Mouse (Mus musculus) right cerebral cortex, postnatal 36 days (tissue): ENCODE results near the gene Gm973.
A peak's percentile ranks its signal among the peaks of the same experiment; 100 is the strongest.

Experiments used
- DNase-seq, 2 experiments: peaks; one replicate each; pipeline ENCODE4 v3.0.0; 2022; ENCODE audit warnings: low spot score in 2 of 2, mixed read lengths in 1 of 2

The Gm973 gene

GRCm38 (mm10) chr1:59542231-59542630 is 26.2 kb downstream of the Gm973 start:
- no peak for DNase-seq

- DNase-seq, result no peak
Observed at GRCm38 (mm10) chr1:59543911-59544310, 27.8 kb downstream of the Gm973 start.

GRCm38 (mm10) chr1:59548486-59548885 is 32.4 kb downstream of the Gm973 start:
- DNase-seq, result no peak

GRCm38 (mm10) chr1:59549036-59549675 is 33.1 kb downstream of the Gm973 start:
- no peak for DNase-seq

GRCm38 (mm10) chr1:59550227-59550626 is 34.2 kb downstream of the Gm973 start:
- DNase-seq, result no peak

GRCm38 (mm10) chr1:59550996-59551395 is 34.9 kb downstream of the Gm973 start:
- no peak for DNase-seq

GRCm38 (mm10) chr1:59553708-59554107 is 37.6 kb downstream of the Gm973 start:
- no peak for DNase-seq

GRCm38 (mm10) chr1:59563581-59563980 is 47.5 kb downstream of the Gm973 start:
- DNase-seq, result no peak

- no peak for DNase-seq
Observed at GRCm38 (mm10) chr1:59565804-59566203, 49.7 kb downstream of the Gm973 start.

- DNase-seq, result no peak
Observed at GRCm38 (mm10) chr1:59566281-59566680, 50.2 kb downstream of the Gm973 start.

GRCm38 (mm10) chr1:59566926-59567325 is 50.9 kb downstream of the Gm973 start:
- peak in 1 of 2 experiments; percentile 10 for DNase-seq

- DNase-seq, result no peak
Observed at GRCm38 (mm10) chr1:59567521-59567920, 51.5 kb downstream of the Gm973 start.

GRCm38 (mm10) chr1:59568283-59568682 is 52.2 kb downstream of the Gm973 start:
- no peak for DNase-seq

- DNase-seq, result no peak
Observed at GRCm38 (mm10) chr1:59569301-59569700, 53.2 kb downstream of the Gm973 start.

GRCm38 (mm10) chr1:59570767-59571166 is 54.7 kb downstream of the Gm973 start:
- no peak for DNase-seq

- no peak for DNase-seq
Observed at GRCm38 (mm10) chr1:59571502-59571901, 55.4 kb downstream of the Gm973 start.

GRCm38 (mm10) chr1:59573843-59574242 is 57.8 kb downstream of the Gm973 start:
- DNase-seq, result no peak

- DNase-seq, result peak; percentile 12 to 20
Observed at GRCm38 (mm10) chr1:59574262-59575187, 58.5 kb downstream of the Gm973 start.

- no peak for DNase-seq
Observed at GRCm38 (mm10) chr1:59578770-59579169, 62.7 kb downstream of the Gm973 start.

GRCm38 (mm10) chr1:59579327-59579726 is 63.3 kb downstream of the Gm973 start:
- DNase-seq, result no peak

GRCm38 (mm10) chr1:59580131-59580751 is 64.2 kb downstream of the Gm973 start:
- no peak for DNase-seq

- DNase-seq, result no peak
Observed at GRCm38 (mm10) chr1:59580880-59581279, 64.8 kb downstream of the Gm973 start.
